Mouse (Mus musculus): ENCODE data around the gene Arpin.

The Arpin gene

GRCm38 (mm10) chr7:79892576-79893428 lies 42.4 kb downstream of the Arpin start:
- no peak for DNase-seq

- DNase-seq, result peak; percentile 67 to 74
These were observed 44.5 kb downstream of the Arpin start for GRCm38 (mm10) chr7:79890436-79891221.

GRCm38 (mm10) chr7:79888603-79889002 lies 46.6 kb downstream of the Arpin start:
- DNase-seq, result no peak

- DNase-seq, result peak; percentile 34 to 56
These were observed 51.4 kb downstream of the Arpin start for GRCm38 (mm10) chr7:79883613-79884334.

GRCm38 (mm10) chr7:79881901-79882300 lies 53.3 kb downstream of the Arpin start:
- DNase-seq, result no peak

- DNase-seq, result no peak
These were observed 54.2 kb downstream of the Arpin start for GRCm38 (mm10) chr7:79880998-79881397.

GRCm38 (mm10) chr7:79880033-79880432 lies 55.1 kb downstream of the Arpin start:
- no peak for DNase-seq

GRCm38 (mm10) chr7:79878455-79879025 lies 56.6 kb downstream of the Arpin start:
- peak in 1 of 2 experiments; percentile 57 for DNase-seq

Measured in kidney, postnatal 36 days (tissue).